Mouse (Mus musculus): ENCODE measurements at regions not wholly inside any gene's neighbourhood (a gene's known extent, or its start where the extent isn't known, plus 50 kb on each side); places are given as distances from the start of the nearest gene placed in this dataset.

- H3K9ac ChIP-seq (replicated peaks; ENCODE audit: low read depth): no peak overlapping the region
- ATAC-seq (no peak), DNase-seq (ENCODE audit: low spot score) (no peak)
- H3K4me2 ChIP-seq (replicated peaks; ENCODE audit: low read depth, low read length): no peak overlapping the region
- no peaks in the 10 kb centered on the region for H3K9me3 ChIP-seq (ENCODE audit: low read length)
- TF ChIP-seq EP300 (IDR thresholded peaks at IDR 0.05): no peak
- TF ChIP-seq CTCF (IDR thresholded peaks at IDR 0.05): no peak
- 73% methylated on average over 4 of the region's 4 CpGs for WGBS
- H3K27ac ChIP-seq (ENCODE audit: low read length): no peak overlapping the region
- H3K27me3 ChIP-seq (replicated peaks; ENCODE audit: insufficient read depth, low read length): no peaks in the 10 kb centered on the region
- no peak overlapping the region for H3K4me3 ChIP-seq (ENCODE audit: low read depth, low read length)
- no peaks in the 10 kb centered on the region for H3K4me1 ChIP-seq (ENCODE audit: insufficient read depth, low read depth, low read length)
- no peaks in the 10 kb centered on the region for H3K36me3 ChIP-seq (ENCODE audit: insufficient read depth, low read length)
These were observed 214.3 kb downstream of the Gm9195 start for GRCm38 (mm10) chr14:72277309-72277708.

DNA sequence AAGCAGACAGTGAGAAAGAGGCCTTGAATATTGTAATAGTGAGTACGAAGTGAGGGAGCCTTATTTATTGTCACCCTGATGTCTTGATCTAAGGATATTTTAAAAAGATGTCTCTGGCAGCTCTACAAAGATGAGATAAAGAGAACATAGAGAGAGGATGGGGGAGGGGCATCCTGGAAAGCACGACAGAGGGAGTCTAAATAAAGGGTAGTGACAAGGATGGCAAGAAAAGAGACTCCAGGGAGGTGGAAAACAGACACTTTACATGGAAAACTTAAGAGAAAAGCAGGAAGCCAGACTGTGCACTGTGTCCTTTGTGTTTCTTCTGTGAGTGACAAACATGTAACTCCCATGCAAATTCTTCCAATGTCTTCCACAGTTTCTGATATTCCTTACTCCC, 232.4 kb downstream of the Gm9195 start:
- ATAC-seq: no peak
- no peaks in the 10 kb centered on the region for H3K36me3 ChIP-seq (ENCODE audit: insufficient read depth, low read length)
- H3K9ac ChIP-seq (replicated peaks; ENCODE audit: low read depth): no peak overlapping the region
- H3K4me3 ChIP-seq (ENCODE audit: low read depth, low read length): no peak overlapping the region
- no peak for DNase-seq (ENCODE audit: low spot score)
- TF ChIP-seq EP300 (IDR thresholded peaks at IDR 0.05) (no peak), CTCF (IDR thresholded peaks at IDR 0.05) (no peak)
- H3K4me2 ChIP-seq (replicated peaks; ENCODE audit: low read depth, low read length): no peak overlapping the region
- 28% methylated on average over 2 of the region's 2 CpGs for WGBS
- H3K27me3 ChIP-seq (replicated peaks; ENCODE audit: insufficient read depth, low read length): no peaks in the 10 kb centered on the region
- no peaks in the 10 kb centered on the region for H3K9me3 ChIP-seq (ENCODE audit: low read length)
- no peaks in the 10 kb centered on the region for H3K4me1 ChIP-seq (ENCODE audit: insufficient read depth, low read depth, low read length)
- no peak overlapping the region for H3K27ac ChIP-seq (ENCODE audit: low read length)

DNA sequence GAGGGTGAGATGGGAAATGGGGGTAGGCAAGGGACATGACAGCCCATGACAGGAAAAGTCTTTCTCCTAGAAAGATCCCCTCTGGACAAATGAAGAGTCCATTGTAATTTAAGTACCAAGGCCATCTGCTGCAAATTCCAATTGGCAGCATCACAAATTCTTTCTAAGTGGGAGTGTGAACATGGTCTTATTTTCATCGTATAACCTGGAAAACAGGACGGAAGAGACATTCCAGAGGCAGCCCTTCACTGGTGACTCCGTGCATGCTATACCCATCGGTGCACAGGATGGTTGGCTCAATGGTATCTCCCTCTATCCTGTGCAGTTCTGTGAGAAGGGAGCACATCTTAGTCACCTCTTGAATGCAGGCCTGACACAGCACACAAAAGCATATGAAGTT, 249.8 kb downstream of the Gm9195 start:
- TF ChIP-seq CTCF (IDR thresholded peaks at IDR 0.05) (no peak), EP300 (IDR thresholded peaks at IDR 0.05) (no peak)
- ATAC-seq (no peak), DNase-seq (ENCODE audit: low spot score) (no peak)
- no peak overlapping the region for H3K9ac ChIP-seq (replicated peaks; ENCODE audit: low read depth)
- H3K36me3 ChIP-seq (ENCODE audit: insufficient read depth, low read length): no peaks in the 10 kb centered on the region
- H3K27ac ChIP-seq (ENCODE audit: low read length): no peak overlapping the region
- 86% methylated on average over 4 of the region's 4 CpGs for WGBS
- H3K4me2 ChIP-seq (replicated peaks; ENCODE audit: low read depth, low read length): no peak overlapping the region
- no peaks in the 10 kb centered on the region for H3K27me3 ChIP-seq (replicated peaks; ENCODE audit: insufficient read depth, low read length)
- H3K9me3 ChIP-seq (ENCODE audit: low read length): no peaks in the 10 kb centered on the region
- H3K4me1 ChIP-seq (ENCODE audit: insufficient read depth, low read depth, low read length): no peaks in the 10 kb centered on the region
- H3K4me3 ChIP-seq (ENCODE audit: low read depth, low read length): no peak overlapping the region

GRCm38 (mm10) chr14:72240272-72240671, 251.4 kb downstream of the Gm9195 start:
- 27% methylated on average over 4 of the region's 4 CpGs for WGBS
- H3K4me3 ChIP-seq (ENCODE audit: low read depth, low read length): no peak overlapping the region
- ATAC-seq: no peak
- TF ChIP-seq CTCF (IDR thresholded peaks at IDR 0.05): no peak
- TF ChIP-seq EP300 (IDR thresholded peaks at IDR 0.05): no peak
- H3K27me3 ChIP-seq (replicated peaks; ENCODE audit: insufficient read depth, low read length): no peaks in the 10 kb centered on the region
- H3K4me1 ChIP-seq (ENCODE audit: insufficient read depth, low read depth, low read length): no peaks in the 10 kb centered on the region
- H3K9ac ChIP-seq (replicated peaks; ENCODE audit: low read depth): no peak overlapping the region
- no peak overlapping the region for H3K27ac ChIP-seq (ENCODE audit: low read length)
- DNase-seq (ENCODE audit: low spot score): no peak
- no peaks in the 10 kb centered on the region for H3K36me3 ChIP-seq (ENCODE audit: insufficient read depth, low read length)
- H3K4me2 ChIP-seq (replicated peaks; ENCODE audit: low read depth, low read length): no peak overlapping the region
- no peaks in the 10 kb centered on the region for H3K9me3 ChIP-seq (ENCODE audit: low read length)

GRCm38 (mm10) chr14:72238344-72238743, 253.3 kb downstream of the Gm9195 start:
- Histone ChIP-seq H3K27me3 (replicated peaks; ENCODE audit: insufficient read depth, low read length) (no peaks in the 10 kb centered on the region), H3K9me3 (ENCODE audit: low read length) (no peaks in the 10 kb centered on the region), H3K36me3 (ENCODE audit: insufficient read depth, low read length) (no peaks in the 10 kb centered on the region), H3K4me3 (ENCODE audit: low read depth, low read length) (no peak overlapping the region), H3K9ac (replicated peaks; ENCODE audit: low read depth) (no peak overlapping the region), H3K27ac (ENCODE audit: low read length) (no peak overlapping the region), H3K4me2 (replicated peaks; ENCODE audit: low read depth, low read length) (no peak overlapping the region), H3K4me1 (ENCODE audit: insufficient read depth, low read depth, low read length) (no peaks in the 10 kb centered on the region)
- TF ChIP-seq CTCF (IDR thresholded peaks at IDR 0.05): no peak
- TF ChIP-seq EP300 (IDR thresholded peaks at IDR 0.05): no peak
- ATAC-seq (no peak), DNase-seq (ENCODE audit: low spot score) (no peak)
- 90% methylated on average over 4 of the region's 4 CpGs for WGBS

GRCm38 (mm10) chr14:72234234-72235075, 257.2 kb downstream of the Gm9195 start:
- no peaks in the 10 kb centered on the region for H3K4me1 ChIP-seq (ENCODE audit: insufficient read depth, low read depth, low read length)
- TF ChIP-seq CTCF (IDR thresholded peaks at IDR 0.05) (no peak), EP300 (IDR thresholded peaks at IDR 0.05) (no peak)
- H3K4me3 ChIP-seq (ENCODE audit: low read depth, low read length): no peak overlapping the region
- DNase-seq (ENCODE audit: low spot score): no peak
- no peak for ATAC-seq
- H3K36me3 ChIP-seq (ENCODE audit: insufficient read depth, low read length): no peaks in the 10 kb centered on the region
- H3K27me3 ChIP-seq (replicated peaks; ENCODE audit: insufficient read depth, low read length): no peaks in the 10 kb centered on the region
- no peak overlapping the region for H3K9ac ChIP-seq (replicated peaks; ENCODE audit: low read depth)
- 72% methylated on average over 6 of the region's 6 CpGs for WGBS
- H3K9me3 ChIP-seq (ENCODE audit: low read length): no peaks in the 10 kb centered on the region
- no peak overlapping the region for H3K4me2 ChIP-seq (replicated peaks; ENCODE audit: low read depth, low read length)
- no peak overlapping the region for H3K27ac ChIP-seq (ENCODE audit: low read length)

Measured in lung, postnatal 0 days (tissue).